Mouse (Mus musculus): ENCODE measurements around the gene Plcg2.

GRCm38 (mm10) chr8:117627096-117627495 lies 129.0 kb downstream of the Plcg2 start:
- TF ChIP-seq CTCF (IDR thresholded peaks at IDR 0.05; ENCODE audit: insufficient read depth, low read length): no peak
- no peak for TF ChIP-seq POLR2A (IDR thresholded peaks at IDR 0.05; ENCODE audit: borderline replicate concordance, extremely low read depth, low read depth, low read length)

Measured in lung, adult 2 months (tissue).